Mouse (Mus musculus) ES-E14 (cell line): ENCODE results near the gene Apbb2. TPM values are rescaled to one million over a fixed set of nuclear protein-coding genes. Genes with fewer than 3 reads are reported as not detected.
A peak's percentile ranks its signal among the peaks of the same experiment; 100 is the strongest.

Experiments used
- DNase-seq: peaks from one replicate; pipeline ENCODE4 v3.0.0-alpha.2; 2013; ENCODE audit warnings: low read depth, low spot score
- H3K27ac ChIP-seq: 2 replicates; pipeline ENCODE4 v1.5.1; 2012; ENCODE audit warnings: low read depth, mild to moderate bottlenecking, low read length, moderate library complexity, mixed read lengths; ENCODE audit not compliant: poor library complexity, insufficient read depth, severe bottlenecking
- H3K36me3 ChIP-seq: 2 replicates; pipeline ENCODE4 v1.6.1; 2012; ENCODE audit warnings: mild to moderate bottlenecking, low read length, moderate library complexity, mixed read lengths; ENCODE audit not compliant: control insufficient read depth, poor library complexity, insufficient read depth, severe bottlenecking
- H3K4me1 ChIP-seq, 2 experiments: fragments of 150-350 bp in 1 of 2; sonication (generic) in 1 of 2; 2 replicates each; pipeline ENCODE4 v1.6.1; 2012; ENCODE audit warnings: low read length in 2 of 2, mild to moderate bottlenecking in 1 of 2, mixed read lengths in 1 of 2; ENCODE audit not compliant: control insufficient read depth in 2 of 2, insufficient read depth in 2 of 2, poor library complexity in 1 of 2
- H3K4me3 ChIP-seq, 2 experiments: fragments of 150-350 bp in 1 of 2; sonication (generic) in 1 of 2; 2 replicates each; pipeline ENCODE4 v1.5.1; 2012; ENCODE audit warnings: low read length in 2 of 2, low read depth in 1 of 2, mild to moderate bottlenecking in 1 of 2, mixed read lengths in 1 of 2; ENCODE audit not compliant: insufficient read depth in 1 of 2, poor library complexity in 1 of 2, severe bottlenecking in 1 of 2
- H3K9ac ChIP-seq: 2 replicates; pipeline ENCODE4 v1.6.1; 2012; ENCODE audit warnings: low read depth, mild to moderate bottlenecking, low read length, mixed read lengths; ENCODE audit not compliant: poor library complexity, insufficient read depth, severe bottlenecking
- H3K9me3 ChIP-seq: fragments of 150-350 bp; sonication (generic); 2 replicates; pipeline ENCODE4 v1.6.1; 2012; ENCODE audit warnings: low read depth, mild to moderate bottlenecking, low read length; ENCODE audit not compliant: control insufficient read depth, insufficient read depth
- CHD2 ChIP-seq: IDR thresholded peaks from 2 replicates; pipeline ENCODE4 v1.6.1; 2014; ENCODE audit warnings: mild to moderate bottlenecking, low read depth, low read length, inconsistent platforms
- HCFC1 ChIP-seq: IDR thresholded peaks from 2 replicates; pipeline ENCODE4 v1.6.1; 2012; ENCODE audit warnings: low read length, inconsistent platforms, borderline replicate concordance; ENCODE audit not compliant: insufficient read depth
- MAFK ChIP-seq: IDR thresholded peaks from 2 replicates; pipeline ENCODE4 v1.6.1; 2014; ENCODE audit warnings: mild to moderate bottlenecking, low read depth, low read length, inconsistent platforms; ENCODE audit not compliant: insufficient read depth
- ZC3H11A ChIP-seq: IDR thresholded peaks from 2 replicates; pipeline ENCODE4 v1.6.1; 2012; ENCODE audit warnings: low read depth, mild to moderate bottlenecking, inconsistent platforms, low read length, borderline replicate concordance
- ZNF384 ChIP-seq: IDR thresholded peaks from 2 replicates; pipeline ENCODE4 v1.6.1; 2012; ENCODE audit warnings: low read depth, low read length, inconsistent platforms
- in situ Hi-C, 2 experiments: fragments of 600-800 bp; cut with MboI; formaldehyde crosslinking; loops; one replicate each; pipeline ENCODE4 v1.15.1; 2025; ENCODE audit warnings: low sequenced_read_pairs in 2 of 2, inconsistent platforms in 1 of 2; ENCODE audit not compliant: unreplicated experiment in 2 of 2
- total RNA-seq: library from RNA; depleted of rRNA; stranded (reverse); fragments of 300-350 nt; gene quantifications from 2 replicates; pipeline ENCODE4 v1.2.3, GENCODE M21; 2012

Apbb2 gene
- total RNA-seq, 1 experiment = 15.3 TPM

DNA sequence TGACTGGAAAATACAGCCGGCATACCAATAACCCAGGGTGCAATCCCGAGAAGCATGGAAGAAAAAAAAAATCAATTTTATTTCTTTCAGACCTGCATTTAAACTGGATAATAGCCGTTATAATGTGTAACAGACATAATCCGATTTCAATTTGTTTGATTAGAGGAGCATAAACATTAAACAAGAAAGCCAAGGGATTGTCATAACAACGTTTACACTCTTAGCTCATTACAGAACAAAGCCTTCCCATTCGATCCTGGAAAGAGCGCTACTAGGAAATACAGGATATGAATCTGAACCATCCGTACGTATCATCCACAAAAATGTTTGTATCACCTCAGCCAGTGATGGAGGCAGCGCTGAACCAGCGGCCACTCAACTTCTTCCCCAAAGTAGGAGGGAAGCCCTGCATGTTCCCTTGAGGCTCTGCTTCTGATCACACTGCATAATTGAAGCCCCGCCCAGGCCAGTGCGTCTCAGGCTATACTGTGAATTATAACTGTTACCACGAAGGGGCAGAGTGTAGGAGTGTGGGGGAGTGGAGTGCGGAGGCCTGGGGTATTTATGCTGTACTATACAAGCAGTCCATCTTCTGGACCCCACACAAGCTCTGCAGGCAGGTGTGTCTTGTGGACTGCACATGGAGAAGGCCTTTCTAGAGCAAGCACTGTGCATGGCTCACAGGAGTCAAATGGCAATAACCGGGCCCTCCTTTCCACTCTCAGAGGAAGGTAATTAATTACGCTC lies 278.1 kb downstream of the Apbb2 start:
- in situ Hi-C loops = no loop called here
- TF ChIP-seq ZNF384 = no peak
- no peak for TF ChIP-seq HCFC1
- no peak for TF ChIP-seq CHD2
- TF ChIP-seq MAFK = no peak
- TF ChIP-seq ZC3H11A = no peak
- no peaks in the 10 kb centered on the region for H3K9me3 ChIP-seq
- H3K27ac ChIP-seq = no peak overlapping the region
- H3K36me3 ChIP-seq = no peaks in the 10 kb centered on the region
- no peak for DNase-seq
- H3K4me3 ChIP-seq = no peak overlapping the region
- no peak overlapping the region for H3K9ac ChIP-seq
- peaks cover 6 to 8% of the 10 kb centered on the region in 2 experiments; a peak in 1 of 4 replicates for H3K4me1 ChIP-seq

DNA sequence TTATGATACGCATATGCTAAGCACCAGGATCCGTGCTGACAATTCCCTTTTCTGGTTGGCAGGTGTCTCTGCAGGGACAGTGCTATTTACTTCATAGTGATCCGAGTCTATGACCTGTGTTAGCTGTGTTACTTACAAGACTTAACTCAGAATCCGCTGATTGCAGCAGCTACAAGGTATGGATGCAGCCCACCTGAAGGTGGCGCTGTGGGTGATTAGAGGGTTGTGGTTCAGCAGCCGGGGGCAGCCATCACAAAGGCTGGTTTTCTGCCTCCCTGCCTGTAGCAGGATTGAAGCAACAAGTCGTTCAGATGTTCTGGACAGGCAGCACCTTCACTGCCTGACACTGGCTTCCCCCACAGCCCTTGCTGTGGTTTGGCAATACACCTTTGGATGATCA lies 280.0 kb downstream of the Apbb2 start:
- no peak for TF ChIP-seq ZC3H11A
- H3K4me1 ChIP-seq = peaks cover 5 to 6% of the 10 kb centered on the region in 2 experiments; a peak in 1 of 4 replicates
- in situ Hi-C loops = no loop called here
- no peaks in the 10 kb centered on the region for H3K9me3 ChIP-seq
- no peak overlapping the region for H3K27ac ChIP-seq
- H3K9ac ChIP-seq = no peak overlapping the region
- no peaks in the 10 kb centered on the region for H3K36me3 ChIP-seq
- peak; percentile 62 for DNase-seq
- no peak overlapping the region for H3K4me3 ChIP-seq

DNA sequence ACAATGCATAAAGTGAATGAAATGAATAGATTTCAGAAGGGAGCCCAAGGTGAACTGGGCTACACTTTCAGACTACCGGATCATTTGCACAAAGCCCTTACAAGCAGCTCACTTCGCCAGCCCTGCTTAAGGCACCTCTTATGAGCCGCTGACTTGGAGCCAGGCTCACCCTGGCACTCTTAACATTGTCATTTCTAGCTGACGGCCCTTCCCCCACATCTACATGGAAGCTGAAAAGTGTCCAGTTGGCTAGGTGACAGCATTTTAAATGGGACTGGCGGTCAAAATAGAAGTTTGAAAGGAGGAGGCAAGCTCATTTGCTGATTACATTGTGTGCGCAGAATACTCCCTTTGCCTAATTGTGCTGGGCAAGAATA lies 280.6 kb downstream of the Apbb2 start:
- H3K9ac ChIP-seq = no peak overlapping the region
- peak overlapping the region; percentile 57 to 69; a peak in 2 of 4 replicates for H3K4me3 ChIP-seq

DNA sequence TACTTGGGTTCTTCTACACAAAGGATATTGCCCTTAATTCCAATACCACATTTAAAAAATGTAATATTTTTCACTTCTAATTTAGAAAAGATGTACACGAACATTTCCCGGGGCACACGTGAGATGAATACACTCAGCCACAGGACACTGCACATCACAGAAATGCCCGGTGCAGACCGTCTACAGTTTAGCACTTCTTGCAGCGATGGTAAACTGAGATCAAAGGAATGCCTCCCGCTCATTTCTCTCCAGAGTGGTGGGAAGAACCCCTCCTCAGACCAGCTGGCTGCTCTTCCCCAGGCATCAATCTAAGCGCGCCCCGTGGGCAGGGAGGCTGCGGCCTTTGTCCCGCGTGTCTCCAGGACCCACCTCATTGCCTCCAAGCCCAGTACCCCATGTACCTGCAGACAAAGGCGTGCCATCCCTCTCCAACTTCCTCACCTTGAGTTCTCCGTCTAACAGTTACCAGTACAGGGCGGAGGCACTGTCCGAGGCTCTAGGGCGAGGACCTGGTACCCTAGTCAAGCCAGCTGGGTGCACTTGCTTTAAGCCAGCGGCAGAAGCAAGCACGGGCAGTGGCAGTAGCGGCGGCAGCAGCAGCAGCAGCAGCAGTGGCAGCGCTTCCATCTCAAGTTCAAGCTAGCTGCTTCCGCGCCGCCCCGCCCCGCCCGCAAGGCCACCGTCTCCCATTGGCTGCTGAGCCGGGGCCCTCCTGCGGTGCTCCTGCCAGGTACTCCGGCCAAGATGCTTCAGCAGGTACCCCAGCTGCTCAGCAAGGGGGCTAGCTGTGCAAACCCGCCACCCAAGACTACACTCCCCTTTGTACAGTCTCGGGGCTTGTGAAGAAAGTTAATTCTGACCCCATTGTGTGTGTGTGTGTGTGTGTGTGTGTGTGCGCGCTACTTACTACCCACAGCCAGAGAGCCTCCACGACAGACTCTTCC lies 281.3 kb downstream of the Apbb2 start:
- Histone ChIP-seq H3K27ac (no peak overlapping the region; the same call in 1 of the 2 replicates), H3K36me3 (no peaks in the 10 kb centered on the region), H3K9me3 (no peaks in the 10 kb centered on the region), H3K9ac (peak overlapping the region; percentile 42; the same call in 1 of the 2 replicates), H3K4me3 (peak overlapping the region; percentile 57 to 69), H3K4me1 (peaks cover 2 to 3% of the 10 kb centered on the region in 2 experiments; a peak in 1 of 4 replicates)
- in situ Hi-C loops = no loop called here
- DNase-seq = no peak
- TF ChIP-seq ZNF384 = no peak
- TF ChIP-seq MAFK = no peak
- no peak for TF ChIP-seq ZC3H11A
- TF ChIP-seq HCFC1 = no peak
- no peak for TF ChIP-seq CHD2

More for the DNA sequence above, 280.6 kb downstream of the Apbb2 start:
- no peaks in the 10 kb centered on the region for H3K9me3 ChIP-seq
- no peaks in the 10 kb centered on the region for H3K36me3 ChIP-seq
- TF ChIP-seq HCFC1 (no peak), ZNF384 (no peak), ZC3H11A (no peak), MAFK (no peak), CHD2 (no peak)
- peaks cover 2 to 3% of the 10 kb centered on the region in 2 experiments; a peak in 1 of 4 replicates for H3K4me1 ChIP-seq
- no peak overlapping the region for H3K27ac ChIP-seq
- in situ Hi-C loops = no loop called here
- DNase-seq = no peak
